Mouse (Mus musculus): ENCODE measurements around the gene Olfr118. TPM values are rescaled to one million over a fixed set of nuclear protein-coding genes. Genes with fewer than 3 reads are reported as not detected.
"Not testable (repeated sequence)": the region's sequence is repeated elsewhere in the genome, so short reads cannot be mapped to it uniquely, and the experiment has no call there.

Gene Olfr118
- not detected for polyA plus RNA-seq (2012; fragmentation: generic; extraction: Trizol)
- long read RNA-seq, experiment 1 = 0 reads
- long read RNA-seq, experiment 2 = 0 reads

GRCm38 (mm10) chr17:37666688-37667087, at the start of gene Olfr118:
Gene Olfr118 (plus strand): TSS chr17:37666988.
- H3K79me3 ChIP-seq (ENCODE audit: low read depth) = no peaks in the 10 kb centered on the region
- TF ChIP-seq FOSL1 (IDR thresholded peaks at IDR 0.05; ENCODE audit: insufficient read depth, low read length, poor library complexity, severe bottlenecking) (no peak), USF1 (IDR thresholded peaks at IDR 0.05; ENCODE audit: low read depth) (no peak), CTCF (IDR thresholded peaks at IDR 0.05; ENCODE audit: control insufficient read depth, insufficient read depth, insufficient read length) (no peak), MYOG (IDR thresholded peaks at IDR 0.05; ENCODE audit: control insufficient read depth, extremely low read depth, insufficient read length) (no peak), MAX (IDR thresholded peaks at IDR 0.05) (no peak), CEBPB (IDR thresholded peaks at IDR 0.05; ENCODE audit: low read depth) (no peak), MYOD1 (IDR thresholded peaks at IDR 0.05; ENCODE audit: control insufficient read depth, insufficient read length, low read depth) (no peak)
- no peaks in the 10 kb centered on the region for H3K79me2 ChIP-seq (ENCODE audit: control insufficient read depth, insufficient read depth)
- H3ac ChIP-seq (ENCODE audit: control insufficient read depth, insufficient read length, low read depth) = no peak within 1 kb of the TSS
- H3K4me3 ChIP-seq (ENCODE audit: insufficient read depth, poor library complexity, severe bottlenecking) = no peak within 1 kb of the TSS
- no peaks in the 10 kb centered on the region for H3K36me3 ChIP-seq (ENCODE audit: control insufficient read depth, insufficient read depth)
- no peaks in the 10 kb centered on the region for H3K27me3 ChIP-seq (ENCODE audit: control insufficient read depth, insufficient read depth, insufficient read length)

- H3ac ChIP-seq (ENCODE audit: control insufficient read depth, insufficient read length, low read depth) = no peak within 1 kb of the TSS
- H3K4me3 ChIP-seq (ENCODE audit: insufficient read depth, poor library complexity, severe bottlenecking) = no peak within 1 kb of the TSS
- H3K79me3 ChIP-seq (ENCODE audit: low read depth) = no peaks in the 10 kb centered on the region
- H3K36me3 ChIP-seq (ENCODE audit: control insufficient read depth, insufficient read depth) = no peaks in the 10 kb centered on the region
- H3K27me3 ChIP-seq (ENCODE audit: control insufficient read depth, insufficient read depth, insufficient read length) = no peaks in the 10 kb centered on the region
- TF ChIP-seq MYOD1 (IDR thresholded peaks at IDR 0.05; ENCODE audit: control insufficient read depth, insufficient read length, low read depth) (no peak), MAX (IDR thresholded peaks at IDR 0.05) (no peak), CEBPB (IDR thresholded peaks at IDR 0.05; ENCODE audit: low read depth) (no peak), FOSL1 (IDR thresholded peaks at IDR 0.05; ENCODE audit: insufficient read depth, low read length, poor library complexity, severe bottlenecking) (no peak), MYOG (IDR thresholded peaks at IDR 0.05; ENCODE audit: control insufficient read depth, extremely low read depth, insufficient read length) (no peak), CTCF (IDR thresholded peaks at IDR 0.05; ENCODE audit: control insufficient read depth, insufficient read depth, insufficient read length) (no peak), USF1 (IDR thresholded peaks at IDR 0.05; ENCODE audit: low read depth) (no peak)
- H3K79me2 ChIP-seq (ENCODE audit: control insufficient read depth, insufficient read depth) = no peaks in the 10 kb centered on the region
Observed at GRCm38 (mm10) chr17:37627009-37627408, 39.8 kb upstream of the Olfr118 start, which contains the start of the genes Olfr115 and Olfr116. Gene Olfr115 (minus strand): TSS chr17:37627109. Gene Olfr116 (minus strand): TSS chr17:37627199.

- no peaks in the 10 kb centered on the region for H3K79me3 ChIP-seq (ENCODE audit: low read depth)
- TF ChIP-seq MYOG (IDR thresholded peaks at IDR 0.05; ENCODE audit: control insufficient read depth, extremely low read depth, insufficient read length) = no peak
- TF ChIP-seq CEBPB (IDR thresholded peaks at IDR 0.05; ENCODE audit: low read depth) = no peak
- no peak for TF ChIP-seq FOSL1 (IDR thresholded peaks at IDR 0.05; ENCODE audit: insufficient read depth, low read length, poor library complexity, severe bottlenecking)
- no peak for TF ChIP-seq USF1 (IDR thresholded peaks at IDR 0.05; ENCODE audit: low read depth)
- no peak for TF ChIP-seq CTCF (IDR thresholded peaks at IDR 0.05; ENCODE audit: control insufficient read depth, insufficient read depth, insufficient read length)
- TF ChIP-seq MAX (IDR thresholded peaks at IDR 0.05) = no peak
- no peak for TF ChIP-seq MYOD1 (IDR thresholded peaks at IDR 0.05; ENCODE audit: control insufficient read depth, insufficient read length, low read depth)
- H3K27me3 ChIP-seq (ENCODE audit: control insufficient read depth, insufficient read depth, insufficient read length) = no peaks in the 10 kb centered on the region
- H3K79me2 ChIP-seq (ENCODE audit: control insufficient read depth, insufficient read depth) = no peaks in the 10 kb centered on the region
- H3ac ChIP-seq (ENCODE audit: control insufficient read depth, insufficient read length, low read depth) = no peak within 1 kb of the TSS
- no peak within 1 kb of the TSS for H3K4me3 ChIP-seq (ENCODE audit: insufficient read depth, poor library complexity, severe bottlenecking)
- H3K36me3 ChIP-seq (ENCODE audit: control insufficient read depth, insufficient read depth) = no peaks in the 10 kb centered on the region
Observed at GRCm38 (mm10) chr17:37663682-37664081, 3.1 kb upstream of the Olfr118 start, which contains the start of gene Olfr117. Gene Olfr117 (minus strand): TSS chr17:37663782.

- H3ac ChIP-seq (ENCODE audit: control insufficient read depth, insufficient read length, low read depth); H3K27me3 ChIP-seq (ENCODE audit: control insufficient read depth, insufficient read depth, insufficient read length); H3K36me3 ChIP-seq (ENCODE audit: control insufficient read depth, insufficient read depth); H3K79me2 ChIP-seq (ENCODE audit: control insufficient read depth, insufficient read depth); H3K79me3 ChIP-seq (ENCODE audit: low read depth); H3K4me3 ChIP-seq (ENCODE audit: insufficient read depth, poor library complexity, severe bottlenecking): not testable (repeated sequence)
Observed at GRCm38 (mm10) chr17:37696264-37696663, 29.5 kb downstream of the Olfr118 start, which contains the start of gene Olfr119. Gene Olfr119 (plus strand): TSS chr17:37696564.

- H3K79me3 ChIP-seq (ENCODE audit: low read depth) = no peaks in the 10 kb centered on the region
- H3K4me3 ChIP-seq (ENCODE audit: insufficient read depth, poor library complexity, severe bottlenecking) = no peak within 1 kb of the TSS
- H3ac ChIP-seq (ENCODE audit: control insufficient read depth, insufficient read length, low read depth) = no peak within 1 kb of the TSS
- no peaks in the 10 kb centered on the region for H3K79me2 ChIP-seq (ENCODE audit: control insufficient read depth, insufficient read depth)
- TF ChIP-seq USF1 (IDR thresholded peaks at IDR 0.05; ENCODE audit: low read depth) = no peak
- no peak for TF ChIP-seq CEBPB (IDR thresholded peaks at IDR 0.05; ENCODE audit: low read depth)
- TF ChIP-seq FOSL1 (IDR thresholded peaks at IDR 0.05; ENCODE audit: insufficient read depth, low read length, poor library complexity, severe bottlenecking) = no peak
- TF ChIP-seq MYOG (IDR thresholded peaks at IDR 0.05; ENCODE audit: control insufficient read depth, extremely low read depth, insufficient read length) = no peak
- no peak for TF ChIP-seq MYOD1 (IDR thresholded peaks at IDR 0.05; ENCODE audit: control insufficient read depth, insufficient read length, low read depth)
- TF ChIP-seq CTCF (IDR thresholded peaks at IDR 0.05; ENCODE audit: control insufficient read depth, insufficient read depth, insufficient read length) = no peak
- TF ChIP-seq MAX (IDR thresholded peaks at IDR 0.05) = no peak
- H3K36me3 ChIP-seq (ENCODE audit: control insufficient read depth, insufficient read depth) = no peaks in the 10 kb centered on the region
- no peaks in the 10 kb centered on the region for H3K27me3 ChIP-seq (ENCODE audit: control insufficient read depth, insufficient read depth, insufficient read length)
Observed at GRCm38 (mm10) chr17:37721508-37721907, 54.7 kb downstream of the Olfr118 start, which contains the start of gene Olfr120. Gene Olfr120 (plus strand): TSS chr17:37721808.

Other genes with a start within 250 kb of the Olfr118 start
- gene Olfr108, start 221.5 kb upstream of the Olfr118 start, polyA plus RNA-seq (2012; fragmentation: generic; extraction: Trizol) = not detected
- not detected for gene Olfr109, start 208.1 kb upstream of the Olfr118 start, polyA plus RNA-seq (2012; fragmentation: generic; extraction: Trizol)
- not detected for gene H2-M2, start 183.4 kb upstream of the Olfr118 start, polyA plus RNA-seq (2012; fragmentation: generic; extraction: Trizol)
- gene Olfr110, start 174.5 kb upstream of the Olfr118 start, polyA plus RNA-seq (2012; fragmentation: generic; extraction: Trizol) = not detected
- not detected for gene Olfr111, start 159.0 kb upstream of the Olfr118 start, polyA plus RNA-seq (2012; fragmentation: generic; extraction: Trizol)
- gene Olfr112, start 97.5 kb upstream of the Olfr118 start, polyA plus RNA-seq (2012; fragmentation: generic; extraction: Trizol) = not detected
- not detected for gene Olfr113, start 89.3 kb upstream of the Olfr118 start, polyA plus RNA-seq (2012; fragmentation: generic; extraction: Trizol)
- not detected for gene Olfr114, start 74.2 kb upstream of the Olfr118 start, polyA plus RNA-seq (2012; fragmentation: generic; extraction: Trizol)
- gene Olfr115, start 39.9 kb upstream of the Olfr118 start, polyA plus RNA-seq (2012; fragmentation: generic; extraction: Trizol) = not detected
- not detected for gene Olfr116, start 39.8 kb upstream of the Olfr118 start, polyA plus RNA-seq (2012; fragmentation: generic; extraction: Trizol)
- not detected for gene Olfr117, start 3.2 kb upstream of the Olfr118 start, polyA plus RNA-seq (2012; fragmentation: generic; extraction: Trizol)
- not detected for gene Olfr119, start 29.6 kb downstream of the Olfr118 start, polyA plus RNA-seq (2012; fragmentation: generic; extraction: Trizol)
- not detected for gene Olfr120, start 54.8 kb downstream of the Olfr118 start, polyA plus RNA-seq (2012; fragmentation: generic; extraction: Trizol)
- not detected for gene Olfr121, start 81.9 kb downstream of the Olfr118 start, polyA plus RNA-seq (2012; fragmentation: generic; extraction: Trizol)
- gene Olfr122, start 101.6 kb downstream of the Olfr118 start, polyA plus RNA-seq (2012; fragmentation: generic; extraction: Trizol) = not detected
- not detected for gene Olfr123, start 126.5 kb downstream of the Olfr118 start, polyA plus RNA-seq (2012; fragmentation: generic; extraction: Trizol)
- gene Olfr124, start 132.9 kb downstream of the Olfr118 start, polyA plus RNA-seq (2012; fragmentation: generic; extraction: Trizol) = not detected
- gene Olfr125, start 166.0 kb downstream of the Olfr118 start, polyA plus RNA-seq (2012; fragmentation: generic; extraction: Trizol) = not detected
- gene Olfr126, start 180.5 kb downstream of the Olfr118 start, polyA plus RNA-seq (2012; fragmentation: generic; extraction: Trizol) = not detected
- not detected for gene Olfr127, start 233.4 kb downstream of the Olfr118 start, polyA plus RNA-seq (2012; fragmentation: generic; extraction: Trizol)